9 mouse cellular contexts compared by ENCODE assay signal in the genomic region with DNA sequence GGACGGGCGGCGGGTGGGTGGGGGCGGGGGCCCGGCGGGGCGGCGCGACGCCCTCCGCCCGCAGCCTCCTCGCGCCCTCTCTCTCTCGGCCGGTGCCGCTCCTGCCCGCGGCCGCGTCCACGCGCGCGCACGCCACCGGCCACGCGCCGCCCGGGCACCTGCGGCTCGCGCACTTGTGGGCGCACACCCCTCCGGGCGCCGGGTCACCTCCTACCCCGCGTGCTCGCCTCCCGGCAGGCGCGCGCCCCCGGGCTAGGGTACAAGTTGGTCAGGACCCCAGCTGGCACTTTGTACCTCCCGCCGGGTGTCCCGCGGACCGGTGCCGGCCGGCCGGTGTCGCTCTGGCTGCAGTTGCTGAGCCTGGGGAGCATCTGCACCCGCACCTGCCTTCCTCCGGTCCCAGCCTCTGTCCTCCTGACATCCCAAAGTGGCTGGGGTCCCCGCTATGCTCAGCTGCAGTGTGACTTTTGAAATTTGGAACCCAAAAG. TPM values are rescaled to one million over a fixed set of nuclear protein-coding genes. Genes with fewer than 3 reads are reported as not detected.
DNase-seq lines count a peak whose midpoint lies in the region; ATAC-seq and TF ChIP-seq lines count a peak whose summit lies in the region.
"Had no signal": no experiment of that assay in that cellular context is flagged by ENCODE, and none has a peak within 500 bp of the region (broad histone marks: within the 10 kb centered on the region; RNA-seq: fewer than 3 reads in every experiment).

No protein-coding gene starts in this region.

- under 1% methylated on average over 54 of the region's 58 CpGs for WGBS in kidney, adult 2 months
- under 1% methylated on average over 31 of the region's 58 CpGs for WGBS in limb, embryonic 12.5 days
- under 1% methylated on average over 47 of the region's 58 CpGs for WGBS in midbrain, embryonic 14.5 days

- peak; percentile 40 for ATAC-seq in granulocyte monocyte progenitor cell, adult 5-6 weeks (replicated peaks; ENCODE audit: poor library complexity, severe bottlenecking)
- ATAC-seq in limb, embryonic 12.5 days (ENCODE audit: insufficient number of reproducible peaks, insufficient read depth, low FRiP score, low TSS enrichment, low read depth), result peak; percentile 52
- peak; percentile 73 for ATAC-seq in midbrain, embryonic 14.5 days (ENCODE audit: low FRiP score, low TSS enrichment)

- no peak for TF ChIP-seq POLR2A in kidney, adult 2 months (IDR thresholded peaks at IDR 0.05; ENCODE audit: low read depth, low read length)
- TF ChIP-seq POLR2A in testis, adult 2 months (IDR thresholded peaks at IDR 0.05; ENCODE audit: control insufficient read depth, low read depth, low read length), result no peak

- H3K4me3 ChIP-seq in kidney, adult 2 months (ENCODE audit: insufficient read depth, low read depth, low read length), result peak overlapping the region; percentile 56
- H3K4me3 ChIP-seq in limb, embryonic 12.5 days (replicated peaks), result peak overlapping the region; percentile 83
- peak overlapping the region; percentile 79 for H3K4me3 ChIP-seq in midbrain, embryonic 14.5 days (replicated peaks; ENCODE audit: low read depth, low read length)
- H3K4me3 ChIP-seq in testis, adult 2 months (ENCODE audit: control insufficient read depth, low read depth, low read length), result peak overlapping the region; percentile 84

- peak; percentile 8 for DNase-seq in ovary, postnatal 14 days (ENCODE audit: low spot score)
- no peak for DNase-seq in ovary, adult 18-20 months (ENCODE audit: low spot score)
- peak; percentile 76 for DNase-seq in embryo, embryonic 11 days
- peak; percentile 38 for DNase-seq in kidney, adult 2 months
- DNase-seq in midbrain, embryonic 14.5 days, result peak; percentile 76

- TF ChIP-seq CTCF in kidney, adult 2 months (conservative IDR thresholded peaks at IDR 0.05; ENCODE audit: insufficient read depth, insufficient read length, low read depth, low read length), result no peak
- TF ChIP-seq CTCF in testis, adult 2 months (IDR thresholded peaks at IDR 0.05; ENCODE audit: control insufficient read depth, insufficient read depth, insufficient replicate concordance, low read depth, low read length), result no peak

- H3K4me2 ChIP-seq in limb, embryonic 12.5 days, result peak overlapping the region; percentile 91
- H3K4me2 ChIP-seq in midbrain, embryonic 14.5 days (ENCODE audit: low read length), result peak overlapping the region; percentile 87

- H3K36me3 ChIP-seq in kidney, adult 2 months (ENCODE audit: control insufficient read depth, insufficient read depth, low read length), result no peaks in the 10 kb centered on the region
- no peaks in the 10 kb centered on the region for H3K36me3 ChIP-seq in limb, embryonic 12.5 days
- no peaks in the 10 kb centered on the region for H3K36me3 ChIP-seq in midbrain, embryonic 14.5 days (ENCODE audit: control insufficient read depth, insufficient read depth, low read length)
- H3K36me3 ChIP-seq in testis, adult 2 months (ENCODE audit: control insufficient read depth, insufficient read depth, low read length), result no peaks in the 10 kb centered on the region
- H3K36me3 ChIP-seq: G1E had no signal

- H3K9ac ChIP-seq in limb, embryonic 12.5 days (replicated peaks), result peak overlapping the region; percentile 70
- peak overlapping the region; percentile 74 for H3K9ac ChIP-seq in midbrain, embryonic 14.5 days (replicated peaks; ENCODE audit: low read length)

- no peak overlapping the region for H3K27ac ChIP-seq in kidney, adult 2 months (ENCODE audit: insufficient read depth, low read depth, low read length)
- H3K27ac ChIP-seq in limb, embryonic 12.5 days, result no peak overlapping the region
- peak overlapping the region; percentile 76 for H3K27ac ChIP-seq in midbrain, embryonic 14.5 days (replicated peaks; ENCODE audit: low read depth, low read length)
- peak overlapping the region; percentile 61 for H3K27ac ChIP-seq in testis, adult 2 months (ENCODE audit: control insufficient read depth, insufficient read depth, low read depth, low read length)

- no peaks in the 10 kb centered on the region for H3K9me3 ChIP-seq in limb, embryonic 12.5 days
- no peaks in the 10 kb centered on the region for H3K9me3 ChIP-seq in midbrain, embryonic 14.5 days (ENCODE audit: control insufficient read depth, low read length)

- H3K27me3 ChIP-seq in kidney, adult 2 months (replicated peaks; ENCODE audit: control insufficient read depth, insufficient read depth, low read length), result no peaks in the 10 kb centered on the region
- H3K27me3 ChIP-seq in limb, embryonic 12.5 days, result peaks cover 4% of the 10 kb centered on the region
- H3K27me3 ChIP-seq in midbrain, embryonic 14.5 days (ENCODE audit: control insufficient read depth, insufficient read depth, low read length), result no peaks in the 10 kb centered on the region
- no peaks in the 10 kb centered on the region for H3K27me3 ChIP-seq in testis, adult 2 months (ENCODE audit: control insufficient read depth, insufficient read depth, low read length)

- H3K4me1 ChIP-seq in kidney, adult 2 months (ENCODE audit: control insufficient read depth, insufficient read depth, low read length), result no peaks in the 10 kb centered on the region
- peaks cover 8% of the 10 kb centered on the region; the same call in 1 of the 2 replicates for H3K4me1 ChIP-seq in limb, embryonic 12.5 days (replicated peaks)
- H3K4me1 ChIP-seq in midbrain, embryonic 14.5 days (ENCODE audit: control insufficient read depth, insufficient read depth, low read length), result peaks cover 7% of the 10 kb centered on the region
- H3K4me1 ChIP-seq in testis, adult 2 months (ENCODE audit: control insufficient read depth, insufficient read depth, low read length), result peaks cover 5% of the 10 kb centered on the region

RNA-seq across cellular contexts. Expression of gene Macrod2, which starts 0.7 kb away (rescaled TPM):
- total RNA-seq in granulocyte monocyte progenitor cell, adult 5-6 weeks (2014; fragmentation: Nextera tagmentation), result 1.6 and 3.0 TPM in 2 replicates
- 6.8 and 8.7 TPM in 2 replicates for total RNA-seq in granulocyte monocyte progenitor cell, adult 5-6 weeks (2017)
- 6.8 and 9.8 TPM in 2 replicates for polyA plus RNA-seq in kidney, adult 2 months (2012; rRNA removed)
- 36.8 and 37.2 TPM in 2 replicates for polyA plus RNA-seq in limb, embryonic 12.5 days (2016; fragmentation: Nextera tagmentation; extraction: Ambion mirVana)
- polyA plus RNA-seq in midbrain, embryonic 14.5 days (2014; fragmentation: Nextera tagmentation; extraction: Ambion mirVana), result 61.4 and 75.3 TPM in 2 replicates
- 16.3 and 20.1 TPM in 2 replicates for polyA plus RNA-seq in testis, adult 2 months (2012; rRNA removed)
- polyA plus RNA-seq: G1E had no signal

RNA-seq across cellular contexts. Expression of gene Sel1l2, which starts 6.3 kb away (rescaled TPM):
- total RNA-seq in granulocyte monocyte progenitor cell, adult 5-6 weeks (2014; fragmentation: Nextera tagmentation), result not detected in 2 replicates
- not detected in 2 replicates for total RNA-seq in granulocyte monocyte progenitor cell, adult 5-6 weeks (2017)
- not detected in 2 replicates for polyA plus RNA-seq in kidney, adult 2 months (2012; rRNA removed)
- not detected in 2 replicates for polyA plus RNA-seq in limb, embryonic 12.5 days (2016; fragmentation: Nextera tagmentation; extraction: Ambion mirVana)
- not detected in 2 replicates for polyA plus RNA-seq in midbrain, embryonic 14.5 days (2014; fragmentation: Nextera tagmentation; extraction: Ambion mirVana)
- polyA plus RNA-seq in testis, adult 2 months (2012; rRNA removed), result 20.2 and 23.5 TPM in 2 replicates
- total RNA-seq: G1E had no signal
- polyA plus RNA-seq: G1E had no signal

Comparison
In these comparisons a context has a peak if more than half of its experiments do, and no peak if none do; other contexts are left out.
1. H3K27ac ChIP-seq: peak in midbrain, embryonic 14.5 days (single experiment) and testis, adult 2 months (single experiment); none in kidney, adult 2 months (single experiment) and limb, embryonic 12.5 days (single experiment).
2. RNA of gene Sel1l2, which starts 6.3 kb away (polyA plus RNA-seq): 20.2 to 23.5 TPM in testis, adult 2 months; not detected in midbrain, embryonic 14.5 days, not detected in kidney, adult 2 months and not detected in limb, embryonic 12.5 days; every median in the first group is over 10 times any median in the second.
3. Peak in every context shown above with its lines, with median percentiles within 50 percentile points of each other: ATAC-seq and H3K4me3 ChIP-seq.